Mouse (Mus musculus) c-Kit-negative CD71-positive TER-119-positive erythroid progenitor cells, embryonic 14.5 days (primary cell): ENCODE measurements at regions not wholly inside any gene's neighbourhood (a gene's known extent, or its start where the extent isn't known, plus 50 kb on each side); places are given as distances from the start of the nearest gene placed in this dataset.

Experiments
- DNase-seq: peaks from one replicate; pipeline ENCODE4 v3.0.0-alpha.2; 2013; ENCODE audit warnings: low read depth, low spot score

DNA sequence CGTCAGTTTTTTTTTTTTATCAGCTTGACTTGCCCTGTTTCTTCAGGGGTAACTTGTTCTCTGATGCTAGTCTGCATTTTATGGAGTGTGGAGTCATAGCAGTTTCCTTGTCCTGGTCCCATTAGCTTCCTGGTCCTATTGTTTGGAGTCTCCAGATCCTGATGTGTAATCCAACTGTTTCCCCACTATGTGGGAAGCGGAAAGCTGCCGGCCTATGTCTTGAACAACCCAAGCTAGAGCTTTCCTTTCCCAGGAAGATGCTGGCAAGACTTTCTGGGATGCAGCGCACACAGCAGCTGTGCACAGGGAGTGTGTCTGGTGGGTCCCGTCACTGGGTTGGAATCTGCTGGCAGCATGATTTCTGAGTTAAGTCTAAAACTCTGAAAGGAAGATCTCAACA lies 82.1 kb upstream of the Arglu1 start:
- DNase-seq = no peak

DNA sequence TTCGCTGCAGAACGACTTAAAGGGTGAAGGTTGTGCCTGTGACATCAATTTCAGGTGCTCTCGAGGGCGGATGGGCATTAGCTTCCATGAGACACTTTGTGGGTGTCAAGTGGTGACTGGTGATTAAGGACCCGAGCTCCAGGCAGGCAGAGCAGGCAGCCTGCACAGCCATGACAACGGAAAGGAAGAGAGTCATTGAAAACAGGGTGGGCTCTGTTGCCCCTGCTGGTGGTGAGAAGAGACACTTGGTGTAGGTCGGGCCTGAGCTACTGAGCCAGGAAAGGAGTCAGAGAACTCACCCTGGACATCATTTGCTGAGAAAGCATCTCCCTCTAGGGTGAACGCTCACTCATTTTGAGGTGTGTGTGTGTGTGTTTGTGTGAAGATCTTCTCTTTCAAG lies 80.1 kb upstream of the Arglu1 start:
- DNase-seq = no peak

DNA sequence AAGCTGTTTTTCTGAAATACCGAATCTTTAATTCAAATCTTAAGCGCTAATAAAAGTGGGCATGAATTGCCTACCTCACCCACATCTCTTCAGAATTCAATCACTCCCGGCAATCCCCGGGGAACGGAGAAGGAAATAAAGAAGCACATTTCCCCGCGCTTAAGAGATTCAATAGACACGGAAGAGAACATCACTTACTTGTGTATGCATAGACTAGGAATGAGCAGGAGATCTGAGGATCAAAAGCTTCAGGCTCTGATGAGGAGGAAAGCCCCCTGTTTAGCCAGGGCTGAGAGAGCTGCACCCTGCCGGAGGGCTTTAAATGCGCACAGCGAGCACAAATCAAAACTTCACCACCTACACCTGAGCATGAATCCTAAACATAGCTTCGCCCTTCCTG lies 72.0 kb upstream of the Arglu1 start:
- no peak for DNase-seq

DNA sequence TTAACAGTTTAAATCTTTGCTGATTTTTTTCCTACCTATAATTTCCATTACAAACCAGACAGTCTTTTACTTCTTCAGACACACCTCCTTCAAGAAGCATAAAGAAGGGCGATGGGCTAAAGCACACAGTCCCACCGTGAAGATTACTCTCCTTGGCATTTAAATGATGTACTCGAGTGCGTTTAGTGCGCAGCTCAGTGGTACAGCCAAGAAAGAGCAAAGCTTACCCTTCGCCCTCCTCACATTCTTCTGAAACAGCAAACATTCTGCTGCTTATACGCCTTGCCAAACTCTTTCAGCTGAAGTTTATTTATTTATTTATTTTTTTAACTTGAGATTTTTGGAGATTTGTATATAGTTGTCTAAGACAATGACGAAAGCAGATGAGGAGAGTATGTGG lies 68.0 kb upstream of the Arglu1 start:
- DNase-seq = no peak

DNA sequence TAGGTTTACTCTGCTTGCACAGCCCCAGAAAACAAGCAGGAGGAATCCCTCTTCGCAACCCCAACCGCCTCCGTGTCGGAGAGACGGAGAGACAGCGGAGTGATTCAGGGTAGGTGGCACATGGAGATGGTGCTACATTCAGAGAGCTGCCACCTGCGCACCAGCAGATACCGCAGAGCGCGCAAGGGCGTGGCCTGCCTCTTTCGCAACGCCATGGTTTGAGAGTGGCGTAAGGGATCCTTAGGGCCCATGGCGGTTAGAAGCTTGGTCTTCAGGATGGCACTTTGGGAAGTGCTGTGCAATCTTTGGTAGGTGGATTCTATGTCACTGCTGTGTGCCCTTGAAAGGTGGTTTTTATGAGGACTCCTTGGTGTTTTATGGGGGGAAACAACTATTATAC lies 60.9 kb upstream of the Arglu1 start:
- no peak for DNase-seq

DNA sequence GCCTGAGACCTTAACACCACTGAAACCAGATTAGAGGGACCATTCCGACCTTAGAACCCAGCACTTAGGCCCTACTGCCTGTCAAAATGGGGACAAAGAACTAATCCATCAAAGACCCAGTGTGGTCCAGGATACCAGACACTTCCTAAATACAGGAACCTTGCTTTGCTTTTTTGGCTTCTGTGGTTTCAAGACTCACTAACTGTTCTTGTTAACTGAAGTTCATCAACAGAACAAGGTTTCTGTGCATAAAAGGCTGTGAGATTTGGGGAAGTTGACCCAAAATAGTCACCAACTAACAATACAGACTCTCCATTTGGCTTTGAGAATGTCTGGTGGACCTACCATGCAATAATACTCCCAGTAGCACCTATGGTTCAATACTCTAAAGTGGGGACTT lies 56.4 kb upstream of the Arglu1 start:
- DNase-seq = no peak

DNA sequence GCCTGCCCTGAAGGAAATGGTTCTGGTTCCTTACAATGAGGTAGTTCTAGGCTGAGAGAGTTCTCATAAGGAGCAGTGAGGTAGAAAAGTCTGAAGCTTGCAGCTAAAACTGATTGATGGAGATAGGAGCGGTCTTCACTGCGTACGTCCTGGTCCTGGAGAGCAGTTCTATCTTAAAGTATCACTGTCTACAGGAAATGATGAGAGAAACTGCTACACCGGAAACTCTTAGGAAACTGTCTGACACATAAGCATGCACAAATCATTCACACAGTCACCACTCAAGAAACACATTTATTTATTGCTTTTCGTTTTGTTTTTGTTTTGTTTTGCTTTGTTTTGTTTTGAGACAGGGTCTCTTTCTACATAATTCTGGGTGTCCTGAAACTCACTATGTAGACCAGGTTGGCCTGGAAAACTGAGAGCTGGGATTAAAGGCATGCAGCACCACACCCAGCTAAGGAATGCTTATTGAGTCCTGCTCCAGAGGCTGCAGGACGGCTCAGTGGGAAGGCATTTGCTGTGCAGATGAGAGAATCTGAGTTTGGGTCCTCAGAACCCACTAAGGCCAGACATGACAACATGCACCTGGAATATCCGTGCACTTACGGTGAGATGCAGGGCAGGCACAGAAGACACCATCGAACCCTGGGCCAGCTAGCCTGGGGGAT lies 55.4 kb upstream of the Arglu1 start:
- no peak for DNase-seq
